Mouse (Mus musculus) frontal cortex, postnatal 14 days (tissue): ENCODE data around the gene Ddr1.

ENCODE experiments used
- DNase-seq, 2 experiments: peaks; one replicate each; pipeline ENCODE4 v3.0.0; 2022; ENCODE audit warnings: low spot score in 2 of 2

Ddr1 gene

DNA sequence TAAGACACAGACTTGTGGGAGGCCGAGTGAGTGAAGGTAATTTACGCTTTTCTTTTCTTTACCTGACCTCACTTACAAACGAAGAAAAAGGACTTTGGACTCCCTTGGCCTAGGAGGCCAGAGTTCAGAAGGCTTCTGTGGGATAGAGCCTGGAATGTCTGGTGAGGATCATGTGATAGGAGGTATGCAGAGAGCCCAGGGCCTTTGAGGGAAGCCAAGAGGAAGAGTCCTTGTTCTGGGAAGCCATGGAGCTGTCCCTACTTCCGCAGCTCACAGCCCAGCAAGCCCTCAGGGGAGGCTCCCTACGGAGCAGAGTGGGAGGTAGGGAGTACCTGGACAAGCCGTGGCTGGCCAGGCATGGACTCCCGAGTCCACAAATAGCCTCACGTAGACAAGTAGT, 17.3 kb upstream of the Ddr1 start:
- no peak for DNase-seq

DNA sequence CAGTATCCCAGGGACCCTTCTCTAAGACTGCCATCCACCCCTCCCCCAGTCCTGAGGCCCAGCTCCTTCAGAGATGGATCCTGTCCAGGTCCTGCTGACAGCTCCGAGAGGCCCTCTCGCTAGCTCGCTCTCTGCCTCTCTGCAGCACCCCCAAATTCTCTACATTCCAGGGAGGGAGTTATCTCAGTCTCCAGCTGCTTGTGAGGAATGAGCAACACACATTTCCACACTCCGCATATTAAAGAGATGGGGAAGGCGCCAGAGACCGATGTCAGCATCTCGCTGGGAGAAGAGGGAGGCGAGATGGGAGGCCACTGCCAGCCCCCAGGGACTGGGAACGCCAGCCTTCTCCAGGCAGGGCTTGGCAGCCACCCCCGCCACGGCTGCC, 15.9 kb upstream of the Ddr1 start:
- peak; percentile 31 to 38 for DNase-seq

GRCm38 (mm10) chr17:35719616-35720339, 15.4 kb upstream of the Ddr1 start:
- DNase-seq, result no peak

- DNase-seq, result no peak
These were observed 12.7 kb upstream of the Ddr1 start for GRCm38 (mm10) chr17:35717080-35717479.

- DNase-seq, result no peak
These were observed 11.7 kb upstream of the Ddr1 start for GRCm38 (mm10) chr17:35716114-35716513.

GRCm38 (mm10) chr17:35710705-35711347, 6.4 kb upstream of the Ddr1 start:
- DNase-seq, result no peak

DNA sequence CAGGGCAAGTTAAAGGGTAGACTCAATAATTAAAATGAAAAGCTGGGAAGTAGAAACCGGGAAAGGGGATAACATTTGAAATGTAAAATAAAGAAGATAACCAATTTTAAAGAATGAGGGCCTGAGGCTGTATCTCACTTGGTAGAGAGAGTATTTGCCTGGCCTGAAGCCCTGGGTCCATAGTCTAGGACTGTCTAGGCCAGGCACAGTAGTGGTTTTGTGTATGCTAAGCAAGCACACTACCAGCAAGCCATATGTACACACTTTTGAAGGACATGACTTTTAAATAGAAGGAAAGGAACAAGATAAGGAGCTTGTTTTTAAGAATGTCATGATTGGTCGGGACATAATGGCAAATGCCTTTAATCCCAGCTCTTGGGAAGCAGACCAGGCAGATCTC, 4.2 kb upstream of the Ddr1 start:
- no peak for DNase-seq

DNA sequence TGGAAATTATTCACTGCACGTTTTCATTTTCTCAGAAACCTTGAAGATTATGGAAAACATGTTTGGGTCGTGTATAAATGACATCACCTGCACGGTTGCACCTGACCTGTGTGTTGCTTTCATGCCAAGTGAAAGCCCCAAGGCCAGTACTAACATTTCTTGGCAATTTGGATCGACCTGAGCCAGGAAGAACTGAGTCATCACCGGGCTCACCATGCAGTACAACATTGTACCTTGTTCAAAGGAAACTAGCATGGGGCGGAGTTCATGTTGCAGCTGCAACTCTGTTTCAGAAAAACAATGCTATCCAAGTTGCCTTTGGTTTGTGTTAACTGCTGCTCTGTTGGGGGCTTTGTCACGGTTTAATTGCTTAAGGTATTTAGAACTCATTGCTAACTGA, 3.5 kb upstream of the Ddr1 start:
- DNase-seq, result no peak

DNA sequence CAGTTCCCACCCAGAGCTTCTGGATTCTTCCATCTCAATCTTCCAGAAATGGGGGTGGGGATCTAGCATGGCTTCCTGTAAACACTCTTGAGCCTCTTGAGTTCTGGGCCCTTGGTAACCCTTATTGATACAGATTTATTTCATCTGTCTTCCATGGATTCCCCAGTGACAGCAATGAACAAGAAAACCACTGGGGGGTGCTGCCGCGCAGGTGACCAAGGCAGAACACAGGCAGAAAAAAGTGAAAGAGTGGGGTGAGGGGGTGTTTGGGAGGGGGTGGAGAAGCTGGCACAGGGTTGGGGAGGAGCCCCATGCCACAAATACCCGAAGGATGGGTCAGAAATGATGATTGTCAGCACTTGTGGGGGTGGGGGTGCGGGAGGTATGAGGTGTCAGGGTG, 1.4 kb upstream of the Ddr1 start:
- no peak for DNase-seq

DNA sequence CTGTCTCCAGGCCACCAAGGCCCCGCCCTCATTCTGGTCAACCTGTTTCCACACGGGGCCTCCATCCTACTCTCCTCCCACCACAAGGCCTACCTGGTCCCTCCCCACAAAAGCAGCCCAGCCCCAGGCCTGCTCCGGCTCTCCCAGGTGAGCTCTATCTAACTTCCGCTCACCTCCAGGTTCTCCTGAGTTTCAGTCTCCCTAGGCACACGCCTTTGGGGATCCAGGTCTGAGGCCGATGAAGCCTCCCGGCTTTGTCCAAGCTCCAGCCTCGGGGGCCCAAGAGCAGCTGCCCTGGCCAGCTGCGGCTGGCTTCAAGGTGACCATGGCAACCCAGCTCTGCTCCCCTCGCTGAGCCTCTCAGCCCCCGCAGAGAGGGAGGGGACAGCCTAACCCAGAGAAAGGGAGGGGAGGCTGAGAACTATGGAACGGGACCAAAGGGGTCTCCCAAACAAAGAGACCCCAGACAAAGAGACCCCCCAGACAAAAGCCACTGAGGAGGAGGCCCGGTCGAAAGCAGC, 610 bp downstream of the Ddr1 start:
- DNase-seq, result no peak

DNA sequence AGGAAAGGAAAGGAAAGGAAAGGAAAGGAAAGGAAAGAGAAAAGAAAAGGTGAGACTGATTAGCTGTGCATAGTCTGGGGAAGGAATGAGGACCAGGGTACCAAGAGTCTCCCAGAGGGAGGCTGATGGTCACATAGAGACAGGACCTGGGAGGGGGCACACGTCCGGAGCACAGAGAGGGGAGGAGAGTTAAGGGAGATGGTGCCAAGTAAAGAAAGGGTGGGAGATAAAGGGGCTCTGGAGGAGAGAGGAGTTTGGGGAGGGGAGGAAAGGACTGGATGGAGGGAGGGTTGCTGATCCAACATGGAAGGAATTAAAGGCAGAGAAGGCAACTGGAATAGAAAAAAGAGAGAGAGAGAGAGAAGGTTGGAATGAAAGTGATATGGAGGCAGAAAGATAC, 1.4 kb downstream of the Ddr1 start:
- DNase-seq, result no peak

DNA sequence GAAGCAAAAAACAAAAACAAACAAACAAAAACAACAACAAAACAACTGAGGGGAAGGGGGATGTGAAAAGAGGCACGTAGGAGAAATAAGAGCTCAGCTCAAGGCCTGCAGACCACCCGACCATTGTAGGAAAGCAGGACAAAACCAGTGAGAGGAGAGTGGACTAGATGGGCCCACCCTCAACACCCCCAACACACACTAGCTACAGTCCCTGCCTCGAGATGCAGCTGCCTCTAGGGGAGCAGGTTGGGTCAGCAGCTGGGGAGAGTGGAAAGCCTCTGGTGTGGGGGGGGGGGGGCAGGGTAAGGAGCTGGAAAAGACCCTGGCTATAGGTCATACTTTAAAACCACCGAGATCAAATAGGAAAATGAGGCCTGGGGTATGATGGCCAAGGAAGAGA, 1.8 kb downstream of the Ddr1 start:
- no peak for DNase-seq

DNA sequence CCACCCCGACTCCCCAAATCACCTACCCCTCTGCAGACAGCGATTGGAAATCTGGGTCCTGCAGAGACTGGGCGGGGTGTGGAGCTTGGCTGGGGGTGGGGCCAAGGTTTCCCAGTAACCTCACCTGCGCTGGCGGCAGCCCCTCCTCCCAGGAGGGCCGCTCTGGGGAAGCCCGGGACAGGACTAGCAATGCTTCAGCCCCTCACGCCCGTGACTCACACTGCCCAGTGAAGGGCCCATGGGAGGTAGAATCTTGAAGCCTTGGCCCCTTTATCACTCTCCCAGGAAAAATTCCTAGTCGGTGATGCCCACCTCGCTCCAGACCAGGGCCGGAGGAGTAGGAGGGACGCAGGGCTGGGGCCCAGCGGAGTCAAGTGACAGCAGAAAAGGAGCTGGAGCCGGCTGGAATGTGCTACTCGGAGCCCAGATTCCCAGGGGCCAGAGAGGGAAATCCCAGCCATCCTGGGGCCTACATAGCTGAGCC, 2.4 kb downstream of the Ddr1 start:
- no peak for DNase-seq

DNA sequence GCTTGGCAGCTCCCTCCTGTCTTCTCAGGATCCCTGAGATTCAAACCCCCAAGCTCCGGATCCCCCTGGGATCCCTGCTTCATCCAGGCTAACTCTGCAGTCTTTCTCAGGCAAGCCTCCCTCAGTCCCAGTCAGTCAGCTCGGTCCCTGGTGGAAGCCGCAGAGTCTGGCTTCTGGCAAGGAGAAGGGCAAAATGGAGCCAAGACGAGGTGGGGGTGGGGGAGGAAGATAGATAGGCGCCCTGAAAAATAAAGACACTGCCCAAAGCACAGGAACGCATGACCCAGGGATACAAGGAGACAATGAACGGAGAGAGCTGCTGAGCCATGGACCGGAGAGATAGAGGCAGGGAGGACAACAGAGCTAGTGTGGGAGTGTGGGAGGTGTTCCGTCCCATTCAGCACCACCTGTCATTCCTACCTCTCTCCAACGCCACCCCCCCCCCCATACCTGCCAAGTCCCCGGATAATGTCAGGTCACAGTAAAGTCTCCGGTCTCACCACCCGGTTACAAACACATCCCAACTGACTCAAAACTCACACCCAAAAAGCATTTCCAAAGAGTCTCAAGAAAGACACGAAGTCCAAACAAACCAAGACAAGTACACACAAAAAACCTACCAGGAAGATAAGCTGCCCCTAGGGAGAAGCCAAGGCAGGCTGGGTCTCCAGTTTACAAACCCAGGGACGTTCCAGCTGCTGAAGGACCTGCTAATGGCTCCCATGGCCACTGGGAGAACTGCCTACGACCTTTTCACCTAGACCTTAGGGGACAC, 3.0 kb downstream of the Ddr1 start:
- no peak for DNase-seq

DNA sequence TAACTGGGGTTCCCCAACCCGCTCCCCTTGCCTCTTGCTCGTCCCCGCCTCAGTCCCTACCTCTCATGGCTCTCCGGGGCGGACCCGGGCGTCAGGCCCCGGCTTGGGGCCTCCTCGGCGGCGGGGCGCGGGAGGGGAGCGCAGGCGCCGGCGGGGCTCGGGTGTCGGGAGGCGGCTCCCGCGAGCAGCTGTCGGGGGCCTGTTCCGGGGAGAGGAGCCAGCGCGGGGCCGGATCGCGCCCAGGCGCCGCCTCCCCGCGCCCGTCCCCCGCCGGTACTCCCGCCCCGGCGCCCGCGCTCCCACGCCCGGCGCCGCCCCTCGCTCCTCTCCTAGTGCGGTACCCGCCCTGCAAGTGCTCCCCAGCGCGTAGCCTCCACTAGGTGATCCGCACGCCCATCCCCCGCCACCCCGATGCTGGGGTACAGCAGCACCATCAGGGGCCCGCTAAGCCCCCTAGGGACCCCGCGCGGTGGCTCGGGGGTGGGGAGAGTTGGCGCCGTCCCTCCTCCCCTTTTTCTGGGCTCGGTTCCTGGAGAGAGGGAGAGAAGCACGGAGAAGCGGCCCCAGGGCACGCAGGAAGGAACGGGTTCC, 4.0 kb downstream of the Ddr1 start:
- peak; percentile 68 to 71 for DNase-seq

DNA sequence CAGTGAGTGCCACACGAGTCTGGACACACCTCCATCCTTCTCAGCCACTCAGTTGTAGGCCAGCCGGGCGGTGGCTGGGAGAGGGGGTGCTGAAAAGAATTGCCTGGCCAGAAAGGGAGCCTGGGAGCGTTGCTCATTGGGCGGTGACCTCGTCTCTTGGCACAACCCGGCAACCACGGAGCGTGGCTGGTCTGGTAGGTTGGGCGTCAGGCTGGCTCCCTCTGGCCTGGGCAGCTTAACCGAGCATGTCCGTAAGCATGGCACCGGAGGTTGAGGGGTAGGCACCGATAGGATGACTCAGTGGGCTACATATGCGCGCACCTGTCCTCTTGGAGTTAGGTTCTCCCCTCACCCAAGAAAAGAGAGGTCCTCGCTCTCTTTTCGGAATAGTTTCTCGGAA, 4.5 kb downstream of the Ddr1 start:
- DNase-seq, result peak in 1 of 2 experiments; percentile 44

GRCm38 (mm10) chr17:35698501-35698883, 5.9 kb downstream of the Ddr1 start:
- no peak for DNase-seq

GRCm38 (mm10) chr17:35697759-35698500, 6.5 kb downstream of the Ddr1 start:
- DNase-seq, result no peak

- DNase-seq, result no peak
These were observed 7.0 kb downstream of the Ddr1 start for GRCm38 (mm10) chr17:35697429-35697758.

DNA sequence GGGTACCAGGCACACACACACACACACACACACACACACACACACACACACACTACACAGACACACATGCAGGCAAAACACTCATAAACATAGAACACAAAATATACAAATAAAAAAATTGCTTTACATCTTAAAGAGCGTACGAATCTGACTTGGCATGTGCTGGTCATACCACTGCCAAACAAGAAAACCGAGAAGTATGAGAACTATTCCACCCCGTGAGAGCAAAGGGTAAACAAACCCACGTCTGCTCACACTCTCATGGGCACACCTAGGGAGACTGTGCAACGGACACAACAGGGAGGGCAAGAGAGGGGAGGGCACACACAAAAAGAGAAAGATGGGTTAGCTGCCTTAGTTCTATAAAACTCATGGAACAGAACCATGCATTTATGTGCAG, 7.7 kb downstream of the Ddr1 start:
- no peak for DNase-seq

DNA sequence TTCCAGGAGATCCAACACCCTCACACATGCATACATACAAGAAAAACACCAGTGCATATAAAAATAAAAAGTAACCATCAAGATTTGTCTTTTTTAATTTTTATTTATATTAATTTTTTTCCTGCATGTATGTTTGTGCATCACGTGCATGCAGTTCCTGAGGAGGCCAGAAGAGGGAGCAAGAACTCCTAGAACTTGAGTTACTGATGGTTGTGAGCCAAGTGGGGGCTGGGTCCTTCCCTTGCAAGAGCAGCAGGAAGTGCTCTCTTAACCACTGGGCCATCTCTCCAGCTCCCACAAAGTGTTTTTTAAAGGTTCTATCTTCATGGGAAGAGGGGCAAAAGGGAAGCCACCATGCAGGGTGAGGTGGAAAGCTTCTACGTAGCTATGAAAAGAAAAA, 9.1 kb downstream of the Ddr1 start:
- no peak for DNase-seq

GRCm38 (mm10) chr17:35693906-35694305, 10.5 kb downstream of the Ddr1 start:
- DNase-seq, result no peak
